Mouse (Mus musculus): ENCODE data around the gene Iqsec1.

Iqsec1 gene

DNA sequence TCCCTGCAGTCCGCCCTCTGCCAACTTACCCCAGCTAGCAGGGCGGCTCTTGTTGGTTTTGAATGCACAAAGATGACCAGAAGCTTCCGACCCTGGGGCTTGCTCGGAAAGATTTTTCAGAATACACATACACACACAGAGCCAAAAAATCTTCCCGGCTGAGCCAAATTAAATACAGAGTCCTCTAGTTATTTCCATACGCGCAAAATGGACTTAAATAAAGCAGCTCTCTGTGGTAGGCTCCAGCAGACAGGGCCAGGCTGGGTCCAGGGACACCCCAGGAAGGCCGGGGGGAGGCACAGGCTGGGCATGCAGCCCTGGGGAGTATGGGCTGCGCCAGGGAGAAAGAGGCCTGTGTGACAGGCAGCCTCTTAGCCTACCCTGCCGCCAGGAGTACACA is 282.0 kb downstream of the Iqsec1 start:
- no peak for DNase-seq (ENCODE audit: low spot score in 2 of 2)

DNA sequence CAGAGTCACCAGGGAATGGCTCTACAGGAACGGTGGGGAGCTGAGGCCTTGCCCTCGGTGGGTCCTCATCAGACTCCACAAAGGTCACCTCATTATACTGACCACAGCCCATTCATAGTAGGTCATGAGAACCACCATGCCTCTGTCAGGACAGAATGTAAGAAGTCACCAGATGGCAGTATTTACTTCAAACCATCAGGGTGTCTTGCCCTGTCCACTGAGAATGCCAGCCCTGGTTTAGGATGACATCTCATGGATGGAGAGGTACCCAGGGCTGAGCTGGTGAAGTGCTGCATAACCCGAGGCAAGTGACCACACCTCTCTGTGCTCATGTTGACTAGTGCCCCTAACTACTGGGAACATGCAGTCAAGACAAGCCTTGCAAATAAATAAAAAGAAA is 282.7 kb downstream of the Iqsec1 start:
- no peak for DNase-seq (ENCODE audit: low spot score in 2 of 2)

- no peak for DNase-seq (ENCODE audit: low spot score in 2 of 2)
Measured at GRCm38 (mm10) chr6:90704705-90705344, 283.7 kb downstream of the Iqsec1 start.

- DNase-seq (ENCODE audit: low spot score in 2 of 2) = no peak
Measured at GRCm38 (mm10) chr6:90703782-90704181, 284.7 kb downstream of the Iqsec1 start.

GRCm38 (mm10) chr6:90702837-90703735 is 285.4 kb downstream of the Iqsec1 start:
- no peak for DNase-seq (ENCODE audit: low spot score in 2 of 2)

GRCm38 (mm10) chr6:90702197-90702596 is 286.3 kb downstream of the Iqsec1 start:
- no peak for DNase-seq (ENCODE audit: low spot score in 2 of 2)

DNA sequence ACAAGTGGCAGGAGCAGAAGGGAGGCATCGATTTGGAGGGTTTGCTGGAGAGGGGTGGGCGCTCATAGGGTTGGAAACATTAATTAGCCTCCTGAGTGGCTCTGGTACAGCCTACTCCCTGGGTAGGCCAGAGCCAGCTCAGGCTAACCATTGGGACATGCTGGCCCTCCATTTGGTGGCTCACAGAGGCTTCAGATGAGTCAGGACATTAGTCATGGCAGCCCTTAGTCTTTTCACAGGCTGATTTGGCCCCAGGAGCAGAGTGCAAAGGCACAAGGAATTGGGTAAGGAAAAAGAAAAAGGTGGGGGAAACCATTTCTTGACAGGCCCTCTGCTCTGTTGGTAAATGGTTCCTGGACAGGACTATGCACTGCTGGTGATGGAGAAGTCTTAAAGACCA is 287.1 kb downstream of the Iqsec1 start:
- no peak for DNase-seq (ENCODE audit: low spot score in 2 of 2)

GRCm38 (mm10) chr6:90700737-90701136 is 287.7 kb downstream of the Iqsec1 start:
- DNase-seq (ENCODE audit: low spot score in 2 of 2) = no peak

DNA sequence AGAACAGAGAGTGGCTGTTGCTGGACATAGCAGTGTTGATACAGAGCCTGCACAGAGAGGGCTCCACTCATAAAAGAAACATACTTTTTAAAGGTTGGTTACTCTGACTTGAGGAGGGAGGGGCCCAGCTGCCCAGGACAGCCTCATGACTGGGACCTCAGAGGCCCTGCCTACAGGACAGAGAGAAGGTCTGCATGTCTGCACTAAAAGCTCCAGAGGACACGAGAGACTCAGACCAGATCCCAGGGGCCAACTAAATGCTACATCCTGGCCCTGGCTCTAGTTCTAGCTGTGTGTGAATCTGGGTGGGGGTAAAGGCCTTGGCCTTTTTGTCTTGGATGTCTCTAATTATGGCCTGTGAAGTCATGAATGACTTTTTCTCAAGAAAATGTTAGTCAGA is 288.4 kb downstream of the Iqsec1 start:
- DNase-seq (ENCODE audit: low spot score in 2 of 2) = no peak

- DNase-seq (ENCODE audit: low spot score in 2 of 2) = no peak
Measured at GRCm38 (mm10) chr6:90698843-90699242, 289.6 kb downstream of the Iqsec1 start.

DNA sequence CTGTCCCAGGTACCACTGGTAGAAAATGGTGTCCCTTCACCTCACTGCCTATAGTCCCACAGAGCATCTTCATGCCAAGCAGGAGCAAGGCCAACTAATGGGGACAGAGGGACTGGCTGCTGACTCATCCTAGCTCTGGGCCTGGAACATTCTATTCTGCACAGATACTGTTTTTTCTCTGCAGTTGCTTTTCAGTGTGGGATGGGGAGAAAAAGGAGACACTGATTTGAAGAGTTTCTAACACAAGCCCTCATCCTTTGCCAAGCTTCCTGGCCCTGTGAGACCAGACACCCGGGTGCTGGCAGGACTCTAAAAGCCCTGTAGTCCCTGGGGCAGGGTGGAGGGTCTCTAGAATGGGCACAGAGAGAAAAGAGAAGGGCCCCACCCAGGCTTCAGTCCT is 292.7 kb downstream of the Iqsec1 start:
- no peak for DNase-seq (ENCODE audit: low spot score in 2 of 2)

DNA sequence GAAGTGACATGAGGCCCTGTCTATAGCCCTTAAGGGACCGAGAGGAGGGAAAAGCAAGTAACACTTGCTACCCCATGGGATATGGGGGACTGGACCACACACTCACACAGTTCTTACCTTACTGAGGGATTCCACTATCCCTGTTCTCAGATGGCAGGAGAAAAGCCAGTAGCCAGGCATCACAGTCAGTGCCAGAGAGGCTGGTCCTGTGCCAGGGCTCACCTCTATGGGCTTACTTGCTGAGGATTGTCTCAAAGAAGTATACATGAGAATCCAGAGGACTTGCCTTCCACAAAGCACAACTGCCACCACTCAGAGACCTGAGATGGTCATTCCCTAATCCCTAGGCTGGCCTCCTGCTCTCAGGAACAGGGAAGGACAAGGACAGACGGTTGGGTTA is 296.1 kb downstream of the Iqsec1 start:
- DNase-seq (ENCODE audit: low spot score in 2 of 2) = no peak

- no peak for DNase-seq (ENCODE audit: low spot score in 2 of 2)
Measured at GRCm38 (mm10) chr6:90691935-90692334, 296.6 kb downstream of the Iqsec1 start.

DNA sequence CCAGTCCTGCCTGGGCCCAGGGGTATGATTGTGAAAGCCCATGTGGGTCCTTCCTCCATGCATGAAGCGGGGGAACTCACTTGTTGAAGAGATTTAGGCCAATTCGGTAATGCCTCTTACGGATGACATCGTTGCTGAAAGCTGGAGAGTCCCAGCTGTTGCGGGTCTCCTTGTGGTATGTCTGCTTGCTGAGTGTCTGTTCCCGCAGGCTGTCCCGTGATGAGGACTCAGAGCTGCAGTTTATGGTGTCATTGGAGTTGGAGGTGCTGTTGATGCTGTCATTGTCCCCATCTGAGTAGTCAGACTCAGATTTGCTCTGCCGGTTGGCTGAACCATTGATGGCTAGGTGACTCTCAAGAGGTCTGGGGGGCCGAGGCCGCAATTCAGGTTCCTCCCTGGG is 299.0 kb downstream of the Iqsec1 start:
- no peak for DNase-seq (ENCODE audit: low spot score in 2 of 2)

DNA sequence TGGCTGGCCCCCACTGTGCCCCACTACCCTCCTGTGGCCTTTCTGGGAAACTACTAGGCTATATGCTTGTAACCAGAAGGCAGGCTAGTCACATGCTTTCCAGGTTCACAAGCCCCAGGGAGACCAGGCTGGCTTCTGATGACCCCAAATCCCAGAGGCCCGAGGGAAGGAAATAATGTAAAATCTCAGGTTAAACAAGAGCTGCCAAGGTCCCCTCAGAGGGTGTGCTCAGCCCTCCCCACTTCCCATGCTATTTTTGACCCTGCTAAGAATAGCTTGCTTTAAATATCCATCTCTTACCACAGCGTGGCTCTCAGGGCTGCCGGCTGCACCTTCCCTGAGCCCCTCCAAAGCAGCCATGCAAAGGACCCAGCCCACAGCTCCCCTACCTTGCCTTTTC is 299.7 kb downstream of the Iqsec1 start:
- no peak for DNase-seq (ENCODE audit: low spot score in 2 of 2)

DNA sequence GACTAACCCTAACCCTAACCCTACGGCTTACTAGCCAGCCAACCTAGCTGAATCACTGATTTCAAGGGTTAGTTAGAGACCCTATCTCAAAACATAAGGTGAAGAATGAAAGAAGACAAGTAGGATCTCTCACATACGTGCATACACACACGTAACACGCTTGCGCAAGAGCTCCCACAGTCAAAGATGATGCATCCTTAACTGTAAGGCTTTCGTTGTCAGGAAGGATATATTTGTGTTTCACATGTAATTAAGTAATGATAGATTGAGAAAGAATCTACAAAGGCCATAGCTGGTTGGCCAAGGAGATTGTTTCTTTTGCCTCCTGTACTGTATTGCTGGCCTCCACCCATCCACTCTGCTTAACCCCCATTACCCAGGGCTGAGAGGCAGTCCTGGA is 300.5 kb downstream of the Iqsec1 start:
- no peak for DNase-seq (ENCODE audit: low spot score in 2 of 2)

- DNase-seq (ENCODE audit: low spot score in 2 of 2) = no peak
Measured at GRCm38 (mm10) chr6:90686812-90687211, 301.7 kb downstream of the Iqsec1 start.

DNA sequence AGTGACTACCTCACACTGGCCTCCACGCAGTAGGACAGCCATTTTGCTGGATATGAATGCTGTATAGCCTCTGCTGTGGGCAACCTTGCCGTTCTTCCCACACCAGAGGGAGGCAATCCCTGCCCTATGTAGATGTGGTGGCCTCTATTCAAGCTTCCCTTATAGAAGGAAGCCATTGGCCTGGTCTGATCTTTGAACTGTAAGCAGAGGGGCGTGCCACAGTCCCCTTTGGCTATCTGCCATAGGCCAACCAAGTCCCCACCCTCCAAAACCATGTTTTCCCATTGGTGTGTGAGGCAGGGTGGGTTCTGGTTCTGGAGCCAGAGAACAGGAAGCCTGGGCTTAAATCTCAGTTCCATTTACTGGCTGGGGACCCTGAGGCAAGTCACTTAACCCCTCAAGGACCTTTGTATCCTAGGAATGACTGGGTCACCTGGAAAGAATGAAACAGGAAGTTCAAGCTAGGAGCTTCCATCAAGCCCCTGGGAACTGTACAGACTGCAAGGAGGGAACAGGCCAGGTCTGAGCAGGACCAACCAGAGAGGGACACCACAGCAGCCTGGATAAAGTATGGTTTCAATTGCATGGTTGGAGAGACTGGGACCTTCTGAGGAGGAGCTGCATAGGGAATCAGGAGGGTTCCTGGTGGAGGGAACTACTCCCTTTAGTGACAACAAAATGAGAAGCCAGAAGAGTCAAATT is 304.5 kb downstream of the Iqsec1 start:
- no peak for DNase-seq (ENCODE audit: low spot score in 2 of 2)

- no peak for DNase-seq (ENCODE audit: low spot score in 2 of 2)
Measured at GRCm38 (mm10) chr6:90680401-90680800, 308.1 kb downstream of the Iqsec1 start.

DNA sequence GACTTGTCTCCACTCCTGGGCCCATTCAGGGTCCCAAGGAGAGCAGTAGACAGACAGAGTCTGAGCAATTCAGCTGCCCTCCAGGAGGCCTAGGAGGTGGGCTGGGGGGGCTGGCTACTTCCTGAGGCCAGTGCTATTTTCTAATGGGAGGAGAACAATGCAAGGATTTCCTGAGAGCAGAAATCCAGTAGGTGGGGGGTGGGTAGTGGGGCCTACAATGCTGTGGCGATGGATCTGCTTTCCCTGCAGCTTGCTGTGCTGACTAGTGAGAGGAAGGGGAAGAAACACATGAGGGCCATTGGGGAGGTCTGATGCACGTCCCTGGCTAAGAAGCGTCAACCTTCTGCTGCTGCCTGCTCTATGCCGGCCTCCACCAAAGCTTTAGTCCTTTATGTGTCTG is 309.7 kb downstream of the Iqsec1 start:
- DNase-seq (ENCODE audit: low spot score in 2 of 2) = no peak

- DNase-seq (ENCODE audit: low spot score in 2 of 2) = no peak
Measured at GRCm38 (mm10) chr6:90668693-90669092, 319.8 kb downstream of the Iqsec1 start.

- DNase-seq (ENCODE audit: low spot score in 2 of 2) = no peak
Measured at GRCm38 (mm10) chr6:90663736-90664135, 324.7 kb downstream of the Iqsec1 start.

DNA sequence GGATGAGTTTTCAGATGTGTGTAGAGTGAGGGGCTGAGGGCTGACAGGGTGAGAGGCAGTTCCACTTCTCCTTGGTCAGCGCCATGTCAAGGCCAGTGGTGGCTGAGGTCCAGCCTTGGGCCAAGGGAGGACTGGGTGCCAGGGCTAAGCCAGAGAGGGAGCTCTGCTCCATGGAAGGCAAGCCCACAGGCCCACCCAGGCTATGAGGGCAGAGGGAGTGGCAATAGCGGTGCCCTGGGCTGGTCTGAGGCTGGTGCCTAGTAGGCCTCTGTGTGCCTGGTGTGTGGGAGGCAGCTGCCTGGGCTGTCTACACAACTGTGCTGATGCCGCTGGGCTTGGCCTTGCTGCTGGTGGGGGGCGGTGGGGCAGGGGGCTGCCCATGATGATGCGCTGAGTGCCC is 326.3 kb downstream of the Iqsec1 start:
- DNase-seq (ENCODE audit: low spot score in 2 of 2) = no peak
